ENCODE assay signal across 8 mouse cellular contexts in genomic region chr7:123369759-123370481, GRCm38 (mm10). TPM values are rescaled to one million over a fixed set of nuclear protein-coding genes. Genes with fewer than 3 reads are reported as not detected.
DNase-seq lines count a peak whose midpoint lies in the region; ATAC-seq and TF ChIP-seq lines count a peak whose summit lies in the region.

Gene Lcmt1 (plus strand): TSS chr7:123369784.
Gene Arhgap17 (minus strand): TSS chr7:123369915.

- TF ChIP-seq CTCF in E14TG2a.4 (conservative IDR thresholded peaks at IDR 0.05; ENCODE audit: low read length): no peak
- TF ChIP-seq CTCF in heart, postnatal 0 days (IDR thresholded peaks at IDR 0.05; ENCODE audit: low read depth): no peak
- peak; percentile 21; the same call in 1 of the 2 replicates for TF ChIP-seq CTCF in testis, adult 2 months (IDR thresholded peaks at IDR 0.05; ENCODE audit: control insufficient read depth, insufficient read depth, insufficient replicate concordance, low read depth, low read length)

- TF ChIP-seq POLR2A in testis, adult 2 months (IDR thresholded peaks at IDR 0.05; ENCODE audit: control insufficient read depth, low read depth, low read length): peak; percentile 64; the same call in 1 of the 2 replicates

- no peak for TF ChIP-seq EP300 in heart, postnatal 0 days (IDR thresholded peaks at IDR 0.05; ENCODE audit: low read depth)

- H3K9ac ChIP-seq in forebrain, embryonic 12.5 days: peak within 1 kb of the TSS; percentile 83
- peak within 1 kb of the TSS; percentile 82 for H3K9ac ChIP-seq in heart, postnatal 0 days (replicated peaks; ENCODE audit: low read depth, low read length)
- H3K9ac ChIP-seq in liver, embryonic 16.5 days (ENCODE audit: low read depth, low read length): peak within 1 kb of the TSS; percentile 96
- peak within 1 kb of the TSS; percentile 87 for H3K9ac ChIP-seq in neural tube, embryonic 13.5 days

- peaks cover 9% of the 10 kb centered on the region; the same call in 1 of the 2 replicates for H3K36me3 ChIP-seq in E14TG2a.4 (ENCODE audit: insufficient read depth, low read length)
- no peaks in the 10 kb centered on the region for H3K36me3 ChIP-seq in forebrain, embryonic 12.5 days (replicated peaks)
- no peaks in the 10 kb centered on the region for H3K36me3 ChIP-seq in heart, postnatal 0 days (replicated peaks; ENCODE audit: control insufficient read depth, insufficient read depth, low read length)
- H3K36me3 ChIP-seq in liver, embryonic 16.5 days (ENCODE audit: control insufficient read depth, insufficient read depth): no peaks in the 10 kb centered on the region
- H3K36me3 ChIP-seq in neural tube, embryonic 13.5 days: no peaks in the 10 kb centered on the region
- H3K36me3 ChIP-seq in testis, adult 2 months (ENCODE audit: control insufficient read depth, insufficient read depth, low read length): no peaks in the 10 kb centered on the region

- ATAC-seq in forebrain, embryonic 12.5 days (ENCODE audit: low FRiP score): peak; percentile 96
- ATAC-seq in heart, postnatal 0 days (ENCODE audit: insufficient read depth, low read depth): peak; percentile 94
- peak; percentile 97 for ATAC-seq in liver, embryonic 16.5 days (ENCODE audit: low read depth)
- peak; percentile 98 for ATAC-seq in neural tube, embryonic 13.5 days (ENCODE audit: low read depth)

- DNase-seq in c-Kit-positive CD71-positive TER-119-positive erythroid progenitor cells, embryonic 14.5 days (ENCODE audit: low spot score): peak; percentile 98
- DNase-seq in heart, postnatal 0 days (ENCODE audit: low spot score): peak; percentile 97
- peak; percentile 98 to 99 for DNase-seq in kidney, postnatal 4 days

- WGBS in forebrain, embryonic 12.5 days: under 1% methylated on average over 63 of the region's 64 CpGs
- under 1% methylated on average over 61 of the region's 64 CpGs for WGBS in heart, postnatal 0 days
- WGBS in liver, embryonic 16.5 days (ENCODE audit: insufficient replicate concordance): under 1% methylated on average over 61 of the region's 64 CpGs
- under 1% methylated on average over 64 of the region's 64 CpGs for WGBS in neural tube, embryonic 13.5 days

- peak within 1 kb of the TSS; percentile 93 for H3K4me3 ChIP-seq in E14TG2a.4 (replicated peaks; ENCODE audit: low read length)
- peak within 1 kb of the TSS; percentile 74 for H3K4me3 ChIP-seq in forebrain, embryonic 12.5 days (replicated peaks)
- H3K4me3 ChIP-seq in heart, postnatal 0 days (ENCODE audit: low read depth, low read length): peak within 1 kb of the TSS; percentile 79
- H3K4me3 ChIP-seq in liver, embryonic 16.5 days (ENCODE audit: low read depth, low read length): peak within 1 kb of the TSS; percentile 94
- H3K4me3 ChIP-seq in neural tube, embryonic 13.5 days: peak within 1 kb of the TSS; percentile 83
- peak within 1 kb of the TSS; percentile 90 for H3K4me3 ChIP-seq in testis, adult 2 months (ENCODE audit: control insufficient read depth, low read depth, low read length)

- no peaks in the 10 kb centered on the region for H3K27me3 ChIP-seq in E14TG2a.4 (ENCODE audit: insufficient read depth, low read length)
- no peaks in the 10 kb centered on the region for H3K27me3 ChIP-seq in forebrain, embryonic 12.5 days
- no peaks in the 10 kb centered on the region for H3K27me3 ChIP-seq in heart, postnatal 0 days (ENCODE audit: control insufficient read depth, insufficient read depth, low read length)
- H3K27me3 ChIP-seq in liver, embryonic 16.5 days (ENCODE audit: control insufficient read depth, insufficient read depth, low read depth, low read length): no peaks in the 10 kb centered on the region
- no peaks in the 10 kb centered on the region for H3K27me3 ChIP-seq in neural tube, embryonic 13.5 days
- no peaks in the 10 kb centered on the region for H3K27me3 ChIP-seq in testis, adult 2 months (ENCODE audit: control insufficient read depth, insufficient read depth, low read length)

- H3K27ac ChIP-seq in forebrain, embryonic 12.5 days: peak within 1 kb of the TSS; percentile 93
- peak within 1 kb of the TSS; percentile 83 for H3K27ac ChIP-seq in heart, postnatal 0 days (ENCODE audit: low read depth)
- H3K27ac ChIP-seq in liver, embryonic 16.5 days (ENCODE audit: low read length): peak within 1 kb of the TSS; percentile 88
- peak within 1 kb of the TSS; percentile 90 for H3K27ac ChIP-seq in neural tube, embryonic 13.5 days (replicated peaks)
- H3K27ac ChIP-seq in testis, adult 2 months (ENCODE audit: control insufficient read depth, insufficient read depth, low read depth, low read length): peak within 1 kb of the TSS; percentile 65

- peaks cover 48% of the 10 kb centered on the region for H3K4me1 ChIP-seq in E14TG2a.4 (replicated peaks; ENCODE audit: low read depth, low read length)
- H3K4me1 ChIP-seq in forebrain, embryonic 12.5 days: peaks cover 38% of the 10 kb centered on the region
- peaks cover 22% of the 10 kb centered on the region for H3K4me1 ChIP-seq in heart, postnatal 0 days (ENCODE audit: control insufficient read depth, insufficient read depth)
- H3K4me1 ChIP-seq in liver, embryonic 16.5 days (ENCODE audit: control insufficient read depth, low read depth, low read length): peaks cover 48% of the 10 kb centered on the region
- peaks cover 46% of the 10 kb centered on the region for H3K4me1 ChIP-seq in neural tube, embryonic 13.5 days (replicated peaks)
- peaks cover 3% of the 10 kb centered on the region; the same call in 1 of the 2 replicates for H3K4me1 ChIP-seq in testis, adult 2 months (ENCODE audit: control insufficient read depth, insufficient read depth, low read length)

- H3K9me3 ChIP-seq in E14TG2a.4 (ENCODE audit: low read length): no peaks in the 10 kb centered on the region
- no peaks in the 10 kb centered on the region for H3K9me3 ChIP-seq in forebrain, embryonic 12.5 days
- H3K9me3 ChIP-seq in heart, postnatal 0 days (replicated peaks; ENCODE audit: control insufficient read depth, low read length): no peaks in the 10 kb centered on the region
- no peaks in the 10 kb centered on the region for H3K9me3 ChIP-seq in liver, embryonic 16.5 days (replicated peaks; ENCODE audit: control insufficient read depth, low read length)
- no peaks in the 10 kb centered on the region for H3K9me3 ChIP-seq in neural tube, embryonic 13.5 days

- H3K4me2 ChIP-seq in forebrain, embryonic 12.5 days: peak within 1 kb of the TSS; percentile 84
- H3K4me2 ChIP-seq in heart, postnatal 0 days (ENCODE audit: low read depth, low read length): peak within 1 kb of the TSS; percentile 87
- H3K4me2 ChIP-seq in liver, embryonic 16.5 days (ENCODE audit: low read depth, low read length): peak within 1 kb of the TSS; percentile 95
- peak within 1 kb of the TSS; percentile 89 for H3K4me2 ChIP-seq in neural tube, embryonic 13.5 days

RNA-seq across cellular contexts. Expression of gene Lcmt1, which starts in this region (rescaled TPM):
- 62.0 and 64.0 TPM in 2 replicates for polyA plus RNA-seq in forebrain, embryonic 12.5 days (2016; fragmentation: Nextera tagmentation; extraction: Ambion mirVana)
- 12.4 and 14.7 TPM in 2 replicates for total RNA-seq in heart, postnatal 0 days (2014; rRNA removed; ENCODE audit: low replicate concordance)
- 36.2 and 38.6 TPM in 2 replicates for polyA plus RNA-seq in heart, postnatal 0 days (2015; fragmentation: Nextera tagmentation; extraction: Ambion mirVana)
- 18.4 and 19.8 TPM in 2 replicates for polyA plus RNA-seq in liver, embryonic 16.5 days (2015; fragmentation: Nextera tagmentation; extraction: Ambion mirVana)
- 81.8 and 86.1 TPM in 2 replicates for polyA plus RNA-seq in neural tube, embryonic 13.5 days (2015; fragmentation: Nextera tagmentation; extraction: Ambion mirVana)
- 33.6 and 38.1 TPM in 2 replicates for polyA plus RNA-seq in testis, adult 2 months (2012; rRNA removed)

RNA-seq across cellular contexts. Expression of gene Arhgap17, which starts in this region (rescaled TPM):
- 22.6 and 24.1 TPM in 2 replicates for polyA plus RNA-seq in forebrain, embryonic 12.5 days (2016; fragmentation: Nextera tagmentation; extraction: Ambion mirVana)
- total RNA-seq in heart, postnatal 0 days (2014; rRNA removed; ENCODE audit: low replicate concordance): 8.9 and 11.4 TPM in 2 replicates
- polyA plus RNA-seq in heart, postnatal 0 days (2015; fragmentation: Nextera tagmentation; extraction: Ambion mirVana): 6.4 and 7.1 TPM in 2 replicates
- 8.8 and 10.1 TPM in 2 replicates for polyA plus RNA-seq in liver, embryonic 16.5 days (2015; fragmentation: Nextera tagmentation; extraction: Ambion mirVana)
- 14.2 and 16.3 TPM in 2 replicates for polyA plus RNA-seq in neural tube, embryonic 13.5 days (2015; fragmentation: Nextera tagmentation; extraction: Ambion mirVana)
- 7.7 and 8.2 TPM in 2 replicates for polyA plus RNA-seq in testis, adult 2 months (2012; rRNA removed)

Comparison
In these comparisons a context has a peak if more than half of its experiments do, and no peak if none do; other contexts are left out.
1. Peak in every context shown above with its lines: DNase-seq, ATAC-seq, H3K4me3 ChIP-seq and H3K27ac ChIP-seq.